ENCODE assay signal across 18 mouse cellular contexts in genomic region chr12:84276288-84276687, GRCm38 (mm10). TPM values are rescaled to one million over a fixed set of nuclear protein-coding genes. Genes with fewer than 3 reads are reported as not detected.
A peak's percentile ranks its signal among the peaks of the same experiment; 100 is the strongest.
DNase-seq lines count a peak whose midpoint lies in the region; ATAC-seq and TF ChIP-seq lines count a peak whose summit lies in the region.
"Had no signal": no experiment of that assay in that cellular context is flagged by ENCODE, and none has a peak within 500 bp of the region (broad histone marks: within the 10 kb centered on the region; RNA-seq: fewer than 3 reads in every experiment).

No protein-coding gene starts in this region.

- H3K4me1 ChIP-seq in bone marrow macrophage, adult 2 months (ENCODE audit: control insufficient read depth, insufficient read depth, low read length): peaks cover 26% of the 10 kb centered on the region
- no peaks in the 10 kb centered on the region for H3K4me1 ChIP-seq in kidney, embryonic 15.5 days
- H3K4me1 ChIP-seq: embryonic facial prominence, embryonic 15.5 days; heart, embryonic 12.5 days; intestine, embryonic 15.5 days had no signal

- H3K4me3 ChIP-seq in bone marrow macrophage, adult 2 months (ENCODE audit: insufficient read depth, low read length): no peak overlapping the region
- no peak overlapping the region for H3K4me3 ChIP-seq in kidney, embryonic 15.5 days (replicated peaks)
- H3K4me3 ChIP-seq: embryonic facial prominence, embryonic 15.5 days; forebrain, embryonic 13.5 days; heart, embryonic 12.5 days; hindbrain, embryonic 10.5 days; intestine, embryonic 15.5 days had no signal

- no peaks in the 10 kb centered on the region for H3K36me3 ChIP-seq in kidney, embryonic 15.5 days
- H3K36me3 ChIP-seq: embryonic facial prominence, embryonic 15.5 days; heart, embryonic 12.5 days; hindbrain, embryonic 10.5 days; intestine, embryonic 15.5 days had no signal

- H3K27me3 ChIP-seq in kidney, embryonic 15.5 days: no peaks in the 10 kb centered on the region
- H3K27me3 ChIP-seq: embryonic facial prominence, embryonic 15.5 days; forebrain, embryonic 13.5 days; heart, embryonic 12.5 days; intestine, embryonic 15.5 days had no signal

- H3K9ac ChIP-seq in kidney, embryonic 15.5 days: no peak overlapping the region
- H3K9ac ChIP-seq: embryonic facial prominence, embryonic 15.5 days; forebrain, embryonic 13.5 days; forebrain, postnatal 0 days; heart, embryonic 12.5 days; hindbrain, embryonic 14.5 days; intestine, embryonic 15.5 days had no signal

- peak; percentile 67 for DNase-seq in 416B (ENCODE audit: low read depth)
- DNase-seq in layer of hippocampus, adult 8-10 months (ENCODE audit: low spot score in 2 of 2): no peak
- no peak for DNase-seq in gastrocnemius, postnatal 10 days
- DNase-seq: adrenal gland, postnatal 10 days; cerebellum, adult 18-20 months; cerebellum, postnatal 14 days; embryo, embryonic 11 days; forebrain, postnatal 0 days; gastrocnemius, postnatal 25 days had no signal

- TF ChIP-seq POLR2A in bone marrow macrophage, adult 2 months (IDR thresholded peaks at IDR 0.05; ENCODE audit: borderline replicate concordance, low read depth, low read length): no peak

- 76% methylated on average over 2 of the region's 2 CpGs for WGBS in kidney, embryonic 15.5 days

- TF ChIP-seq CTCF in bone marrow macrophage, adult 2 months (IDR thresholded peaks at IDR 0.05; ENCODE audit: low read depth, low read length): no peak

- no peak overlapping the region for H3K4me2 ChIP-seq in kidney, embryonic 15.5 days
- H3K4me2 ChIP-seq: embryonic facial prominence, embryonic 15.5 days; forebrain, embryonic 13.5 days; heart, embryonic 12.5 days; hindbrain, embryonic 14.5 days; intestine, embryonic 15.5 days had no signal

- H3K27ac ChIP-seq in bone marrow macrophage, adult 2 months (ENCODE audit: insufficient read depth, low read depth, low read length): peak overlapping the region; percentile 95
- no peak overlapping the region for H3K27ac ChIP-seq in kidney, embryonic 15.5 days
- H3K27ac ChIP-seq: embryonic facial prominence, embryonic 15.5 days; forebrain, embryonic 13.5 days; hindbrain, embryonic 10.5 days; hindbrain, embryonic 14.5 days; intestine, embryonic 15.5 days had no signal

- ATAC-seq in megakaryocyte, adult 5-6 weeks (ENCODE audit: poor library complexity, severe bottlenecking): peak; percentile 27; the same call in 1 of the 2 replicates
- no peak for ATAC-seq in kidney, embryonic 15.5 days (replicated peaks; ENCODE audit: low FRiP score)
- ATAC-seq: forebrain, embryonic 13.5 days; forebrain, postnatal 0 days; intestine, embryonic 15.5 days had no signal

- no peaks in the 10 kb centered on the region for H3K9me3 ChIP-seq in kidney, embryonic 15.5 days (replicated peaks)
- H3K9me3 ChIP-seq: embryonic facial prominence, embryonic 15.5 days; forebrain, embryonic 13.5 days; hindbrain, embryonic 10.5 days; intestine, embryonic 15.5 days had no signal

RNA-seq across cellular contexts. Expression of gene Ptgr2, which starts 8.7 kb away (rescaled TPM):
- 46.7 and 50.7 TPM in 2 replicates for polyA plus RNA-seq in bone marrow macrophage, adult 2 months (2012; ENCODE audit: insufficient read depth, insufficient read length, missing spikeins)
- 14.3 and 18.9 TPM in 2 replicates for total RNA-seq in megakaryocyte, adult 5-6 weeks (2015)
- total RNA-seq in megakaryocyte, adult 5-6 weeks (2017): 52.4 and 52.9 TPM in 2 replicates
- 25.4 and 26.7 TPM in 2 replicates for polyA plus RNA-seq in kidney, embryonic 15.5 days (2015; fragmentation: Nextera tagmentation; extraction: Ambion mirVana)
- total RNA-seq in layer of hippocampus, adult 8-10 months (2022): 10 to 100 TPM; 28.9 to 48.5 (median 41.2) TPM
- total RNA-seq in gastrocnemius, postnatal 10 days (2021): 10 to 100 TPM; 65.1 to 68.1 TPM

RNA-seq across cellular contexts. Expression of gene Zfp410, which starts 40.4 kb away (rescaled TPM):
- 26.3 and 27.3 TPM in 2 replicates for polyA plus RNA-seq in bone marrow macrophage, adult 2 months (2012; ENCODE audit: insufficient read depth, insufficient read length, missing spikeins)
- total RNA-seq in megakaryocyte, adult 5-6 weeks (2015): 37.7 and 43.1 TPM in 2 replicates
- total RNA-seq in megakaryocyte, adult 5-6 weeks (2017): 25.3 and 32.6 TPM in 2 replicates
- polyA plus RNA-seq in kidney, embryonic 15.5 days (2015; fragmentation: Nextera tagmentation; extraction: Ambion mirVana): 77.8 and 79.4 TPM in 2 replicates
- 10 to 100 TPM; 34.6 to 44.5 (median 37.9) TPM for total RNA-seq in layer of hippocampus, adult 8-10 months (2022)
- total RNA-seq in gastrocnemius, postnatal 10 days (2021): 10 to 100 TPM; 21.6 to 25.8 TPM

RNA-seq across cellular contexts. Expression of gene Elmsan1, which starts 57.6 kb away (rescaled TPM):
- 26.6 and 33.7 TPM in 2 replicates for polyA plus RNA-seq in bone marrow macrophage, adult 2 months (2012; ENCODE audit: insufficient read depth, insufficient read length, missing spikeins)
- total RNA-seq in megakaryocyte, adult 5-6 weeks (2015): 24.6 and 27.0 TPM in 2 replicates
- 17.0 and 25.0 TPM in 2 replicates for total RNA-seq in megakaryocyte, adult 5-6 weeks (2017)
- 8.7 and 10.8 TPM in 2 replicates for polyA plus RNA-seq in kidney, embryonic 15.5 days (2015; fragmentation: Nextera tagmentation; extraction: Ambion mirVana)
- total RNA-seq in layer of hippocampus, adult 8-10 months (2022): 10 to 100 TPM; 21.6 to 28.5 (median 26.0) TPM
- total RNA-seq in gastrocnemius, postnatal 10 days (2021): 10 to 100 TPM; 15.6 to 18.5 TPM
